Mouse (Mus musculus): ENCODE data around the gene Gm10320.

Gene Gm10320

DNA sequence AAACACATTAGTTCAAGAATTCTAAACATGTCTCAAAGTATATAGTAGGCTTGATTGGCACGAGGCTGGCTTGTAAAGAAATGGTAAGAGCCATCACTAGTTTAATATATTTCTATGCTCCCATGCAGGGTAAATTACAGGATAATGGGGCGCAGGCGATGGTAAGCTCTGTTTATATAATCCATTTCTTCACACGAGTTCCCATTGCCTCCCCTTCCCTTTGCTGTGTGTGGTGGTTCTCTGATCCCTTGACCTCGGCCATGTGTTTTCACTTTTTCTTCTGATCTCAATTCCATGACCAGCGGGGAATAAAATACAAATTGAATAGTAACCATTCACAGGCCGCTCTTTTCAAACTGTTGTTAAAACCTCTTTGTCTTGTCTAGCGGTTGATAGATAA is 11.8 kb upstream of the Gm10320 start:
- DNase-seq (ENCODE audit: low spot score) = peak; percentile 36

DNA sequence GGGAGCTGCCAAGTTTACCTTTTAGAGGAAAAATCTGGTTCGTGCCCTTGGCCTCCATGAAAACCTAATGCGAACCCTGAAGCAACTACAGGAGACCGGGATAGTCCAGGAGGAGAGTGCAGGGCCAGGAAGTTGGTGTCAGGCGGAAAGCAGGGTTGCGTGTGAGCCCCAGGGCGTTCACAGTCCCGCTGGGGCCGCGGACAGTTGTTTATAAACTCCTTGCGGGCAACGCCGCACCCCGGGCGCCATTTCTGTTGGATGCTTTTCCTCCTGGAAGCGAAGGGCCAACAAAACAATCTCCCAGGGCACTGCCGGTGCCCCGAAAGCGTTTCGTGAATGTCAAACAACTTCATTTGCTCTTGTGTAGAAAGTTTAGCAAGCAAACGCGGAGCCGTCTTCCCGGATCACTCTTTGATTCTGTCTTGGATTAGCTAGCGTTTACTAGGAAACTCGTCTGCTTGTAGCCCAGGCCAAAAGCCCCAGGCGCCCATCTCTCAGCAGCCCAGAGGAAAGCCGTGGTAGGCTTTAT is 11.1 kb upstream of the Gm10320 start:
- DNase-seq (ENCODE audit: low spot score) = no peak

DNA sequence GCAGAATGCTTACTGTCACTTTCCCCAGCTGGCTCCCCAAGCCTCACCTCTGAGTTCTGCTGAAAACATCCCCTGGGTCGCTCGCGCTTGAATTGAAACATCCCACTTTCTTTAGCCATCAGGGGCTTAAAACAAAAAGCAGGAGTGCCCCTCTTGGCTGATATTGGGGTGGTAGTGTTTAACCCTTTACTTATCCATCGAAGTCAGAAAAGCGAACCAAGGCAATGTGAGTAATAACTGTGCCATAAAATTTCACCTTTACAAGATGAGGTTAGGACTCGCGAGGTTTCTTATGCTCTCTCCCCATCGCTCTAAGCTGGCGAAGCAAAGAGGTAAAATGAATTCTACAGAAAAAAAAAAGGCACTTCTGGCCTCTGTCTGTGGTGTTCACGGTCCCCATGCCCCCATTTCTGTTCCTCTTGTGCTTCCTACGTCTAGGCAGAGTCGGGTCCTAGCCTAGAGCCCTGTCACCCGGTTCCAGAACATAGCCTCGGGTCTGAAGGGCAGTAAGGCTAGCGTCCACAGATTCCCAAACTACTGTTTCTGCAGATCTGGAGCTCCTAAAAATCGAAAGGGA is 10.5 kb upstream of the Gm10320 start:
- no peak for DNase-seq (ENCODE audit: low spot score)

DNA sequence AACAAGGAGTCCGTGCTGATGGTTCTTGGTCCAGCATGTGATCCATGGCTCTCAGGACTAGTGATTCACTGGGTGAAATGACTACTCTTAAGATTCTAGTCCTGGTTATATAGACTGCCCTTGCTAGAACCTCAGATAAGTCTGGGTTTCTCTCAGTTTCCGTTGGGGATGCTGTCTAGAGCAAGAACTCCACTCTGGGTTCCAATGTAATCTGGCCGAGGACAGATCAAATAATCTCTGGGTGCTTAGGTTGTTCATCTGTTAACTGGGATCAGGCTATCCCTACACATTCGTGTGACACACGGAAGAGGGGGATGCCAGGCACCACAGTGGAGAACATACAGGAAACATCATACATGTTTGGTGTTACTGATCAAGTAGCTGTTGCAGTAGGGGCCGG is 9.5 kb upstream of the Gm10320 start:
- no peak for DNase-seq (ENCODE audit: low spot score)

DNA sequence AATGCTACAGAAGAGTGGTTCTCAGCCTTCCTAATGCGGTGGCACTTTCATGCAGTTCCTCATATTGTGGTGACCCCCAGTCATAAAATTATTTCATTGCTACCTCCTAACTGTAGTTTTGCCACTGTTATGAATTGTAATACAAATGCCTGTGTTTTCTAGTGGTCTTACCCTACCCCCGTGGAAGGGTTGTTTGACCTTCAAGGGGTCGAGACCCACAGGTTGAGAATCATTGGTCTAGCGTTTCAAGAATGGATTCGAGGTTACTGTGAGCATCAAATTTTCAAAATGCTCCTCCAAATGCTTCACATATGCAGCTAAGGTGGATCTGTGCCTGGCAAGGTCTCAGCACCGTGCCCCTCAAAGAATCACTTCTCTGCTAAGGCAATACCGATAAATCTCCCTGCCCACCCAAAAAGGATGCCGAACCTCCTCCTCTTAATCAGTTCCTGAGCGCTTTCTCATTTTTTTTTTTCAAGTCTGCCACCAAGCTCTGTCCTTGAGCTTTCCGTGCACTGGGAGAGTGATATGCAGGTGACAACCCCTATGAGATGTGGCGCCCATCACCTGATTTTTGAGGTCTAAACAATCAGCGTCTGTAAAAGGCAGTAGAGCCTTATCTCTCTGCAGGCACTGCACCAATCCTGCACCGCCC is 8.8 kb upstream of the Gm10320 start:
- DNase-seq (ENCODE audit: low spot score) = no peak

DNA sequence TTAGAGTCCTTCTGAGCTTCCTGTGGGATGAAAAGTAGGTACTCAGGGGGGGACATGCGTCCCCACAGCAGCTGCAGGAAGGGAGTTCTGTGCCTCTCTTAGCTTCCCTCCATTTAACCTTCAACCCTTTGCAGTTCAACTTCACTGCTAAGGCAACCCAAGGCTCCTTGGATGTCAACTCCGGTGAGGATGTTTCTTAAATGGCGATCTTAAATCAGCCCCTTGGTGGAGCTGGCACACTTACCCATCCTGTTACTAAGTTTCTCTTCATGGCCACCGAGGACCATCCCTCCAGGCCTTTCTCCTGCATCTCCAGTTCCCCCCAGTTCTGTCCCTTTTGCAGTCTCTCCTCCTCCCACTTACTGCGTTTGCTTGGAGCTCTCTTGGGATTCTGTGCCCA is 6.8 kb upstream of the Gm10320 start:
- DNase-seq (ENCODE audit: low spot score) = no peak

DNA sequence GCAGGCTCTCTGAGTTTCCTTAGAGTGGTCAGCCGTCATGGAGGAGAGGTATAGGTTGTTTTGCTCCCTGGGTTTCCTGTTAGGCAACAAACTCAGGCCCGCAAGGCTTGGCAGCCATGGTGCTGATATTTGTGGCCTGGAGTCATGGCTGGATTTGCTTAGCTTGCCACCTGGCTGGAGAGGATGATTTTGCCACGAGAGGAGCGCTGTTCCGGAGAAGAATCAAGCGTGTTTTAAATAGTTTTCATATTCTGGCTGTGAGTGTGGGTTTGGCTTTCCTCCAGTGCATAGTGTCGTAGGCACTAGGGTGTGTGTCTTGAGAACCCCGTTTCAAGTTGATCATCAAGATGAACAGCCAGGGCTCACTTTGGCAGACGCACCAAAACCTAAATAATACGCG is 6.3 kb upstream of the Gm10320 start:
- no peak for DNase-seq (ENCODE audit: low spot score)

DNA sequence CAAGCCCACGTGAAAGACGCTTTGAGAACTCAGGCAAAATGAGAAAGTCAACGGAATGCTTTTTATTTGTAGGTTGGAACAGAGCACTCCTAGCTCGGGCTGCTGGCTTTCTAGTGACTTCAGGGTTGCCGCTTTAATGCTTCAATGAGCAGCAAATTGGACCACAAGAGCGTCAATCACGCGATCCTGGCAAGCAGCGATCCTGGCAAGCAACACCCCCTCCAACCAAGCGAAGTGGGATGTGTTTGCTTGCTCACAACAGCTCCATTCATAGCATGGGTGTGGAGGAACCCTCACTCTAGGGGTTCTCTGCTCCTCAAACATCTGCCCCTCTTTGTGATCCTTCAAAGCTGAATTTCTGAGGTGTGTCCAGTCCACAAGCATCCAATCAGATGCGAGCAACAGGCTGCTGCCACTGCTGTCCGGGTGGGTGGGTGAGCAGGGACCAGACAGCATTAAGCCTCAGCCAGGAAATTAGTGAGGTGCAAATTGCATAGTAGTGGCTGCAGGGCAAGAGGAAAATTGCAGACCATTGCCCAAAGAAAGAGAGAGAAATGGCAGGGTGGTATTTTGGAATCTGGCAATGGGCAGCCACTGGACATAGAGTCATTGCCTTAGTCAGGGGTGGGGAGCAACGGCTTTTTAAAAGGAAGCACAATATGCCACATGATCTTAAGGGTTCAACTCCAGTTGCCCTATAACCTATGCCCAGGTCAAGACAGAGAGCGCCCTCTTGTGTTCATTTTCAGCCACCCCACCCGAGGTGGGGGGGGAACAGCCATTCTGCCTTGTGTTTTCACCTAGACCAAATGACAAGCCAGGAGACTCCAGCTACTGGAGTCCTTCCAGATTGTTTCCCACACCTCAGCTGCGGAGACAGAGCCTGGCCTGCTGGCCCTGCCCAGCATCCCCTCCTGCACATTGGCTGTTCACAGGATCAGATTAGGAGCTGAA is 5.4 kb upstream of the Gm10320 start:
- peak; percentile 86 for DNase-seq (ENCODE audit: low spot score)

DNA sequence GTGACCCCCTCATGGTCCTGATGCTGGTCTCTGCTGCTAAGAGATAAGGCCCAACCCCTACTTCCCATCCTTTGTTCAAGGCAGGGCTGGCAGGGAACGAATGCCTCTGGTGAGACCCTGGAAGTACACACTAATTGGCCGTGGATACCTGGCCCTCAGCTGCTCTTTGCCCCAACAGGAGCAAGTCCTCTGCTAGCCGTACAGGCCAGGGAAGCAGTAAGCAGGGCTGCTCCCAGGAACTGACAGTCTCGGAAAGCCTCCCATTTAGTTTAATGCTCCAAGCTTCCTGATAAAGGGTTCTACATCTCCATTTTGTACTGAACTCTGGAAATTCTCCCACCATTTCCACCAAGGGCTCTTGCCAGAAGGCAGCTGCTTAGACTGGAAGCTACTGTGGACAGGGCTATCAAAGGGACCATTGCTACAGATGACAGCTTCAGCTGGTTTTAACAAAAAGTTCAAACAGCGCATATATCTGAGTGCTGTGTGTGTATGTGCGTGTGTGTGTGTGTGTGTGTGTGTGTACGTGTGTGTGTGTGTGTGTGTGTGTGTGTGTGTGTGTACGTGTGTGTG is 2.8 kb upstream of the Gm10320 start:
- peak; percentile 58 for DNase-seq (ENCODE audit: low spot score)

DNA sequence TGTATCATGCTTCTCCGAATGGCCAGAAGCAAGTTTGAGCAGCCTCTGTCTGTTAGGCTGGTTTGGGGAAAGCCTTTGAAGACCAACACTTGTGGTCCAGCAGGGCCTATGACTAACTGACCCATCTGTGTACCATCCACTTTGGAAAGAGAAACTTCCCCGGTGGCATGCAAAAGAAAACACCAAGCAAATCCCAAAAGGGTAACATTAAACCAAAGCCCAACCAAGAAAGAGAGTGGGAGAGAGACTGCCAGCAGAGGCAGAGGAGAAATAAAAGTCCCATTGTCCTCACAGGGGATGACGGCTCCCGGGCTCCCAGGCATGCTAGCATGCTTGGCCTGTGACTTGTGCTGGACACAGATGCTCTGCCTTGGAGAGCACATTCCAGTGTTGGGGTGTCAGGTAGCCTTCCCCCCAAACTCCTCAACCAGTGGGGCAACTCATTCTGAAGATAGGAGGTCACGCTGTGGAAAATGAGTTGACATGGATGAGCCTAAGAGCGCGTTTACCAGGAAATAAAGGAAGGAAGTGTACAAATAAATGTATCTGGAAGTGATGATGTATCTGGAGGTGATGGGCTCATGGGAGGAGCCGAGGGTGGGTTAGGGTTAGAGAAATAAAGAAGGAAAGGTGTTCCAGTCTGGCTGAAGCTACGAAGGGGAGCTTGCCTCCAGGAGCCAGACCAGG is 911 bp upstream of the Gm10320 start:
- no peak for DNase-seq (ENCODE audit: low spot score)

DNA sequence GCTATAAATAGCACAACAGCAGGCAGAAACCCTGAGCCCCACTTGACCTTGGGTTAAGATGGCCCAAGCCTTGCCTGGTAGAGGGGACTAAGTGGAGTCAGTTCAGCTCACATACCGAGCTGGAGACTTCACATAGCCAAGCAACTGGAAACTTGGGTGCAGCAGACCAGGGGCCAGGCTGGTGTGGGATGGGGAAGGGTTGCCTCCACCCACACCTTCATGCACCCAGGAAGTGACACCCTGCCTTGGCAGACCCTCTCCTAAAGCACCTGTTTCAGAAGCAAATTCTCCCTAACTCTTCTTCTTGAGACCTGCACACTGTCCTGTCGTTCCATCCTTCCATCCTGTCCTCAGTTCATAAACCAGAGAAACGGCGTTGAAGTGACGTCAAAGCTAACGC is 5.1 kb downstream of the Gm10320 start:
- DNase-seq (ENCODE audit: low spot score) = no peak

DNA sequence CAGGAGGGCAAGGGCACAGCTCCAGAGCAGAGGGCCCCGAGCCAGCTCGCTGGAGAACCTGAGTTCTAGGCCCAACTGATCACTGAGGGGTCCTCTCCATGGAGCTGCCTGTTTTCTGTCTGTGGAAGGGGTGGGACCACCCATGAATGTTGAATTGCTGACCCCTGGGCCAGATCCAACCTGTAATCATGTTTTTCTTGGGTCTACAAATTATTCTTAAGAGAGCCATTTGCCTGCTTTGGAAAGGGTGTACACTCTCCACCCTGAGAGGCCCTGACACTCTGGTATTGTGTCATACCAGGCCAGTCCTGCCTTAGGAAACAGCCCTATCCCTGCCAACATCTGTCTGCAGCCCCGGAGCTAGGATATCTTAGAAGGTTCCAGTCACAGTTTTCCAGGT is 5.6 kb downstream of the Gm10320 start:
- no peak for DNase-seq (ENCODE audit: low spot score)

DNA sequence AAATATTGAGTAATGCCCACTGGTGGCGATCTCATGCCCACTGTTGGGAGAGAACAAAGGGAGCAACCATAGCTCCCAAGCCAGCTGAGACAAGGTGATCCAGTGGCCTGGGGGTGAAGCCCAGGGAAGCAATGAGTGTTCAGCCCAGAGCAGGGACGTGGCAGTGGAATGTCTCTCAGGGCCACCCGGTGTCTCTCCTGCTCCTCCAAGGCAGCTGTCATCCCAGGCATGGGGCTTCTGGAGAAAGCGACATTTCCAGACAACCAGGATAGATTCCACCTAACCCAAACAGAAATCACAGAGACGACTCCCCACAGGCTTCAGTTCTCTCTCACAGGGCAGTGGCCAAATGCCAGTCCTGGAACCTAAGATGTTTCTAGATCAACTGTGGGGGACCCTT is 6.4 kb downstream of the Gm10320 start:
- no peak for DNase-seq (ENCODE audit: low spot score)

DNA sequence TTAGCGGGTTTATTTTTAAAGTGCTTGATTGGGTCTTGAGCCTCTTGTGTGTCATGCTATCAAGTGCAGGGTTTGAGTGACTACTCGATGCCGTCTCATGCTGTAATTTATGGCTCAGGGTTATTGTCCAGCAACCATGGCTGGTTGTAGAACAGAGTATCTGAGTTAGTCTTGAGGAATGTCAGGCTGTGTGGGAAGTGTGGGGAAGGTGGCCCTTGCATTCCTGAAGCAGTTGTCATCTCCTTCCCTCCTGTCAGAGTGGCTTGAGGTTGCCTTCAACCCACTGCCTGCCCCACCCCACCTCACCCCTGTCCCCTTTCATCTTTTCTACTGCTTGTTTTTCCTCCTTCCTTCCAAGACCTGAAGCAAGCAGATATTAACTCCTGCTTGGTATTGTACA is 13.8 kb downstream of the Gm10320 start:
- no peak for DNase-seq (ENCODE audit: low spot score)

DNA sequence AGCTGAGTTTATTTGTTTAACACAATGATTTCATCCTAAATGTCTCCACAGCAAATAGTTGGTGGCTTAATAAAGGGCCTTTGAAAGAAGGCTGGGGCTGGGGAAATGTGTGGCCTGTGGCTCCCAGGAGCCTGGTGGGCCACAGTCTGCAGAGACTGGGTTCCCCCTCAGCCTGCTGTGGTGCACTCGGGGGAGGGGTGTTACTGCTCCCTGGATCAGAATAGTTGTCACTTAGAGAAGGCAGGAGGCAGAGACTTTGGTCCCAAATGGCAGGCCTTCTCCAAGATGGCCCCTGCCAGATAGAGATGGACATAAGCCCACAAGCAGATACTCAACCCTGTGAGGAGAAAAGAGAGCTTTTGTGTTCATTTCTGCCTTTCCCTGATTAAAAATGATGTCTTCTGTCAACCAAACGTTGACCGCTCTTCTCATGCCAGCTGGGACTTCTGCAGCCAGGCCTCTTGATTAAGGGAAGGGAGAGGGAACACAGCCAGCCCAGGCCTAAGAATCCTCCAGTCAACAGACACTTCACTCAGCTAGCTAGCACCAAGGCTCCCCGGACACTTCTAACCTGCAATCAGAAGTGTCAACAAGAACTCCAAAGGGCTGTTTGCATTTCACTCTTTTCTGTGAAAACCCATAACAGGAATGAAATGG is 14.8 kb downstream of the Gm10320 start:
- no peak for DNase-seq (ENCODE audit: low spot score)

DNA sequence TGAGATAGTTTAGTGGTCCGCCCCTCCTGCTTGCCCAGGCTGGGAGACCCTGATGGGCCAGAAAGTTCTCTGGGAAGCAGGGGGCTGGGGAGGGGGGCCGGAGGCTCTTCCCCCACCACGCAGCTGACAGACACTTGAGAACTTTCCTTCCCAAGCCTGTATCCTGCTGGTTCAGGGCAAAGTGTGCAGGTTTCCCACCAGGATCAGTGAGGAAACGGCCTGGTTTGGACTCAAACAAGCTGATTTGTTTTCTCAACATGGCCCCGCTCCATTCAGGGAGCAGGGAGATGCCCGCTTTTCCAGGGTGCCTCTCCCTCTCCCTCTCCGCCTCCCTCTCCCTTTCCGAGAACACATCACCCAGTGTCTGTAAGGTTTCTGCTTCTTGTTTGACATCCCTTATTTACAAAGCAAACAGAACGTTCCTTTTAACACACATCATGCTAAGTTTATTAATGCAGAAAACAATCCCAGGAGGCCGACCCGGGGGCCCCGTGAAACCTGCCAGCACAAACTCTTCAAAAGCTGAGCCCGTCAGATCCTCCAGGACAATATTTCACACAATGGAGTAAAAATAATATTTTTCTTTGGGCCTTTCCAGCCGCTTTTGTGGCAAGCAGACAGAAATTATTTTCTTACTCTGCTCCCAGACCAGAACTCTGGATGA is 15.5 kb downstream of the Gm10320 start:
- DNase-seq (ENCODE audit: low spot score) = no peak

DNA sequence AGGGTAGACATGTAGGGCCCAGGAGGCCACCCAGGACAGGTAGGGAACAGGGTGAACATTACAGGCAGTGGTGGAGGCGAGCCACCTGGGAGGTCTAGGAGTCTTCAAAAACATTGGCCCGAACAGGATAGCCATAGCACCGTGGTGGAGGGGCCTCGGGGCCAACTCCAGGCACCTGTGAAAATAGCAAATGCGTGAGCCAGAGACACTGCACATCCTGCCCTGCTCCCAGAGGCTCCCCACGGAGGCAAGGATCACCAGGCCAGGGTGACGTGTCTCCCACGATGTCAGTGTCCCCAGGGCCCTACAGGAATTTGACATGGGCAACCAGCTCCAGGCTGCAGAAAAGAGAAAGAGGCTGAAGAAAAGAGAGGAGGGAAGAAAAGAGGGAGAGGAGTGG is 16.1 kb downstream of the Gm10320 start:
- DNase-seq (ENCODE audit: low spot score) = no peak

DNA sequence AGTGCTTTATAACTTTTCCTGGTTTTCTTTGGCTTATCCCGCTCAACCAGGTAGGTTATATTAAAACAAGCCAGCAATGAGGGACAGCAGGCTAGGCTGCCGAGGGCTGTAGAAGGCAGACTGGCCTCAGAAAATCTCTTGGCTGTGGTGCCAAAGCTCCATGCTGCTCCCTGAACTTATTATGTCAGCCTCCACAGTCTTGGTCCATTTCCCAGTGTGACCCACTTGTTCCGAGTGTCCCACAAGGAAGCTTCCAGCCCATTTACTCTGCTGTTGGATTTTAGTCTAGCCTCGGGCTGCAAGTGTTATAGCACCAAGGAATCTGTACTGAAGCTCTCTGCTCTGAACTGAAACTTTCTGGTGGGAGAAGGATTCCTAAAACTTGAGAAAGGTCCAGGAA is 18.8 kb downstream of the Gm10320 start:
- no peak for DNase-seq (ENCODE audit: low spot score)

DNA sequence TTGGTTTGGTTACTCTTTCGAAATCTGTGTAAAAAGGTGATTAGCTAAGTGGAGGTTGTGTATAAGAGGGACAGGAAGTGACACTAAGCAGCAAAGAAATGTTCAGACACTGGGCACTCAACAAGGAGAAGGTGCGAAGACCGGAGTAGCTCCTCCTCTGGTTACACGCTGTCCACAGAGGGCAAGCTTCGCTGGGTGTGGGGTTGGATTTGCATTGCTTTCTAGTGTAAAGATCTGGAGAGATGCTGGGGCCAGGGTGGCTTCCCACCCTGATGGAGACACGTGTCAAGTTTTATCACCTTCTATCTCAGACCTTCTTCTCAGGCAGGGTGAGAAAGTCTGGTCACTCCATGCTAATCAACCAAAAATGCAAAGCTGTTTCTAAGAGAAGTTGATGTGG is 20.0 kb downstream of the Gm10320 start:
- DNase-seq (ENCODE audit: low spot score) = no peak

DNA sequence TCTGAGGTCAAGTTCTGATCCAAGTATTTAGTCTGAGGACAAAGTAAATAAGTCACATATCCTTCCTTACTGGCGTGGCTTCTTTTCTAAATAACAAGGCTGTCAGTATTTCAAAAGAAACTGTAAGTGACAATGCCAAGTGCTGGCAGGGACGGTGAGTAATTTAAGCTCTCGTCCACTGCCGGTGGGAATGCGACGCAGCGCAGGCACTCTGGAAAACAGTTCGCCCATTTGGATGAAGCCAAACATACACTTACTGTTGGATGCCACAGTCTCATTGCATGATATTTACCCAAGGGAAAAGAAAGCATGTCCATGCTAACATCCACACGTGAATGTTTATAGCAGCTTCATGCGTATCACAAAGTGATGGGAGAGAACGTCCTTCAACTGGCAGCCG is 21.5 kb downstream of the Gm10320 start:
- DNase-seq (ENCODE audit: low spot score) = no peak

DNA sequence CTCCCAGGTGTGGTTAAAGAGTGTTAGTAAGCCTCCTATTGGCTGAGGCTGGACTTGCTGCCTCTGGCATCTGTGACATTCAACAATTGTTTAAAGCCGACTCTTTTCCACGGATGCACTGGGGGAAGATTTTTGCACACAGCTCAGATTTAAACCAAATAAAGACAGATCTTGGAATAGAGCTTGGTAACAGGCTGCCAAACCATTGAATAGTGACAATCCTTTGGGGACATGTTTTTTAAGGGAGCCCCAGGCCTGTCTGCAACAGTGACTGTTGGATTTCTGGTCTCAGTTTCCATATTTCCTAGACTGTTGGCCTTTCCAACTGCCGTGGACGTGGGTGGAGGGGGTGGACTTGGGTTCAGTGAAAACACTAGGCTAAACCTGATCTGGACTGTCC is 21.9 kb downstream of the Gm10320 start:
- no peak for DNase-seq (ENCODE audit: low spot score)

Measured in MN1 (cell line).